Mouse (Mus musculus) olfactory bulb, adult 2 months (tissue): ENCODE measurements around the gene Nrn1. TPM values are rescaled to one million over a fixed set of nuclear protein-coding genes. Genes with fewer than 3 reads are reported as not detected.
A peak's percentile ranks its signal among the peaks of the same experiment; 100 is the strongest.

Experiments
- H3K27ac ChIP-seq: fragments of 200-500 bp; 2 replicates; pipeline ENCODE4 v1.5.1; 2012; ENCODE audit warnings: low read depth, low read length; ENCODE audit not compliant: insufficient read depth
- H3K4me1 ChIP-seq: fragments of 200-500 bp; 2 replicates; pipeline ENCODE4 v1.6.1; 2012; ENCODE audit warnings: low read length; ENCODE audit not compliant: control insufficient read depth, insufficient read depth
- H3K4me3 ChIP-seq: fragments of 200-500 bp; 2 replicates; pipeline ENCODE4 v1.5.1; 2012; ENCODE audit warnings: mild to moderate bottlenecking, low read depth, low read length, moderate library complexity; ENCODE audit not compliant: insufficient read depth
- CTCF ChIP-seq: fragments of 200-500 bp; IDR thresholded peaks from 2 replicates; pipeline ENCODE4 v1.5.1; 2012; ENCODE audit warnings: low read depth, mild to moderate bottlenecking, low read length, moderate library complexity; ENCODE audit not compliant: insufficient read depth
- POLR2A ChIP-seq: fragments of 200-500 bp; IDR thresholded peaks from 2 replicates; pipeline ENCODE4 v1.6.1; 2012; ENCODE audit warnings: mild to moderate bottlenecking, low read depth, low read length, moderate library complexity; ENCODE audit not compliant: insufficient read depth
- WGBS: fragments of 180-500 bp; shearing (Covaris S2); methylation state at CpG from one replicate; pipeline ENCODE4 v1.1.7; 2018; 5-methylcytosine and 5-hydroxymethylcytosine counted together
- polyA plus RNA-seq: library from polyadenylated mRNA; stranded (reverse); fragments of >200 nt; gene quantifications from 2 replicates; pipeline ENCODE4 v1.2.4, GENCODE M21; 2012; ENCODE audit warnings: low replicate concordance; ENCODE audit not compliant: missing spikeins, insufficient read depth, insufficient read length

Nrn1 gene
- polyA plus RNA-seq, 1 experiment, result not detected

DNA sequence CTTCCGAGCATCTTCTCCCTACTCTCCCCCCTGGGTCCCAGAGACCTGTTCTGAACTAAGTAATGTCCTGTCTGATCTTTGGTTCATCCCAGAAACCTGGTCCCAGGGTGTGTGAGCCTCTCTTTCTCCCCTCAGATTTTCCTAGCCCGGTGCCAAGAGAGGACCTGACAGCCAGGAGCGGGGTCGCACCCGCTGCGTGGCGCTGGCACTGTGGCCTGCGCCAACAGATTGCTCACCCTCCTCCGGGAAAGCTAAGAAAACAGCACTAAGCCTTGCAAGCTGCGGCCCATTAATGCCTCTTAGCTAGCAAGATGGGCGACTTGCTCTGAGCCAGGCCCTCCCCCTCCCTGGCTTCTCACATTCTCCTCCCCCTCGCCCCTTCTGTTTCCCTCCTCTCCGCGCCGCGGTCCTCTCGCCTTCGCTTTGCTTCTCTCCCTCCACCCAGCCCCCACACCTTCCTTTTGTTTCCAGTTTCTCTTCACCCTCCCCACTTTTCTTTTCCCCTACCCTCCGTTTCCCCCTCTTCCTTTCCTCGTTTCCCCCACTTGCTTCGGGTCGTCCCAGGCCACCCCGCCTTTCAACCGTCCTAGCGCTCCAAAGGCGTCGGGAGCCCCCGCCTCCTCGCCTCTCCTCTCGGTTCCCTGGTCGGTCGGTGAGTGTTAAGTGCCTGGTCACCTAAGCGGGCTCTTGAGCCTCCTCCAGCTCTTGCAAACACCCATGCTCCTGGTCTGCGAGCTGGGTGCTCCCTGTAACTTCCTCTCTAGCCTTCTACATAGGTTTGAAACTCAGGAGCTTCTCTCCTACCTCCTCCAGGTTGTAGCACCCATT, 7.8 kb downstream of the Nrn1 start:
- TF ChIP-seq CTCF (no peak), POLR2A (no peak)
- peaks cover 22% of the 10 kb centered on the region for H3K4me1 ChIP-seq
- no peak overlapping the region for H3K27ac ChIP-seq
- 3% methylated on average over 34 of the region's 34 CpGs for WGBS
- H3K4me3 ChIP-seq, result peak overlapping the region; percentile 17

DNA sequence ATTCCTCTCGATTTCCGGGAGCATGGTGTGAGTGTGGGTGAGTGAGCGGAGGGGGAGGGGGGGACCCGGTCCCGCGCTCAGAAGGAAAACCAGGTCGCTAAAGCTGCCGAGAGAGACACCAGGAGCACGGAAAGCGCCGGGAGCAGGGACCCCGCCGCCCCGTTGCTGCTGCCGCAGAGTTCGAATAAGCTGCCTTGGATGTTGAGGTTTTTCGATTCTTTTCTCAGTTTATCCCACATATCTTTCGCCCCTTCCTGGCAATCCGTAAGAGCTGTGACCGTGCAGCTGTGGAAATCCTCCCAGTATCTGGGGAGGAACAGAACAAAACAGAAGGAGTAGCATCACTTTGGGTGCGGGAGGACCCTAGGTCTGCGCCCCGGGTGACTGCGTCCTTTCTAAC, 8.4 kb downstream of the Nrn1 start:
- Histone ChIP-seq H3K4me1 (peaks cover 18% of the 10 kb centered on the region), H3K4me3 (no peak overlapping the region), H3K27ac (no peak overlapping the region)
- TF ChIP-seq POLR2A, result no peak
- 2% methylated on average over 24 of the region's 24 CpGs for WGBS

DNA sequence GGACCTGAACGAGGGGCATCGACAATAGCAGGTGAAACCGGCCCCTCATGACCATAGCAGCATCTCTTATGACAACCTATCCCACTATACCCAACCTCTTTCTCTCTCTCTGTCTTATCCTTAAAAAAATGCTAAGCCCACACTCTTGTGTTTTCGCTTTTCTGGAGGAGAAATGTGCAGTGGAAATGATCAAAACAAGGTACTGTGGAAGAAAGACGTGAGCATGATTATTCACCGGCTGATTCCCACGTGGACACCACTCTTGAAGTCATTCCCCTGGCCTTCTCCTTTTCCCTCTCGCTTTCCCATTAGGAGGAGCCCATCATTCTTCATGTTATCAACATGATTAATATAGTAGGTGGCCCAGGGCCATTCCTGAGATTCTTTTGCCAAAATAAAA, 9.1 kb downstream of the Nrn1 start:
- Histone ChIP-seq H3K27ac (no peak overlapping the region), H3K4me3 (no peak overlapping the region), H3K4me1 (peaks cover 15% of the 10 kb centered on the region)
- WGBS, result 6% methylated on average over 8 of the region's 8 CpGs
- TF ChIP-seq POLR2A (no peak), CTCF (no peak)

DNA sequence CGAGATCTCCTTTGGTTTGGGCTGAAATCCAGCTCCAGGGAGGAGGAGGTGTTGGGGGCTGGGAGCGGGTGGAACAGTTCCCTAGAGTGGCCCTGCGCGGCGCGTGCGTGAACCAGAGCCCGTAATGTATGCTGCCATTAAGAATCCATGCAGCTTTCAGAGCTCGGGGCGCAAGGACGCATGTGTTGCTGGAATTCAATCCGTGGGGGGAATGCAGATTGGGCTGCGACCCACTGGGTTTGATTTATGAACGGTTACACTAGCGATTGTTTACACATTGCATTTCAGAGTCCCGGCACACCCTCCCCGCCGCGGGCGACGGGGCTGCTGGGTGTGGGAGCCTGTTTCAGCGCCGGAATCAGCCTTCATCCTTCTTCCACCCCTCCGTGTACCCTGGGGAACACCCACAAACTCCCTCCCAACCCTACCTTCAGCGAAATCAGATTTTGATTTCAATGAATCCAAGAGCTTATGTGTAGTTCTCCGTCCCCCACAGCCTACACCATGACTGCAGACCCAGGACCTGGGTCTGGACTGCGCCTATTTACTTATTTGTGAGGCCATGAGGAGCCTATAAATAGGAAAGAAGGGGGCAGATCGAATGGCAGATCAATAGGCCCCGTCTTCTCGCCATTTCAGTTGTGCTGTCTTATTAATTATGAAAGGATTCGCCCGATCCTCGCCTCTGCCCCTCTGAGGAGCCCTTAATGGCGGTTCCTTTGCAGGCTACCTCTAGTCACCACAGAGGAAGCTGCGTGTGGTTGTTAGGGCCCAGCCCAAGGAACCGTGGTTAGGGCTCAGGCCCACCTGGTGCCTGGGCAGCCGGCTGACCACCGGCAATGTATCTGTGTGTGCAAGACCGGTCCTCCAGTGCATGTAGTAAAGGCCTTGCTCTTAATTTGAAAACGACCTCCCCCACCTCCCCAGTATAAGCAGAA, 10.1 kb downstream of the Nrn1 start:
- Histone ChIP-seq H3K4me1 (peaks cover 15% of the 10 kb centered on the region), H3K27ac (no peak overlapping the region), H3K4me3 (no peak overlapping the region)
- TF ChIP-seq CTCF (no peak), POLR2A (no peak)
- WGBS, result 6% methylated on average over 40 of the region's 40 CpGs

DNA sequence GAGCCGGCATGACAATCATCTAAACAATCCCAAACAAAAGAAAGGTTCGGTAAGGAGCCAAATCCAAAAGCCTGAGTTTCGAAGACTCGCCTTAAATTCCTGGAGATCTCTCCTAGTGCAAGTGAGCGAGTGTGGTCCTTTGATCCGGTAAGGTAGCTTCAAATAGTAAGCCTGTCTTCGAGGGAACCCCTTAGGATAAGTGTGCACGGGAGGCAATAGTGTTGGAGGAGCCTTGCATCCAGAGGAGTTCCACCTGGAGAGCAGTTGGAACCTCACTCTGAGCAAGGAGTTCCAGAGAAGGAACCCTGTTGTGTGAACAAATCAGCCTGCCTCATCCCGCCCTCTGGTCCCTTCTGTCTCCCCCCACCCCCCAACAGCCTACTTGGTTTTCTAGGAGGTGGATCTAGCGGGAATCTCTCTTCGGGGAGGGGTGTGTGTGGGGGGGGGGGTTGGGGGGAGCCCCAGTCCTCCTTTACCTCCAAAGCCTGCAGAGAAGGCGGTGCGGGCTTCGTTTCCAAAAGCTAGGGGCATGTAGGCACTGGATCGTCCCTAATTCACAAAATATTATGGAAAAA, 11.1 kb downstream of the Nrn1 start:
- no peak overlapping the region for H3K27ac ChIP-seq
- WGBS, result 12% methylated on average over 15 of the region's 15 CpGs
- TF ChIP-seq POLR2A (no peak), CTCF (no peak)
- no peak overlapping the region for H3K4me3 ChIP-seq
- peaks cover 15% of the 10 kb centered on the region for H3K4me1 ChIP-seq

DNA sequence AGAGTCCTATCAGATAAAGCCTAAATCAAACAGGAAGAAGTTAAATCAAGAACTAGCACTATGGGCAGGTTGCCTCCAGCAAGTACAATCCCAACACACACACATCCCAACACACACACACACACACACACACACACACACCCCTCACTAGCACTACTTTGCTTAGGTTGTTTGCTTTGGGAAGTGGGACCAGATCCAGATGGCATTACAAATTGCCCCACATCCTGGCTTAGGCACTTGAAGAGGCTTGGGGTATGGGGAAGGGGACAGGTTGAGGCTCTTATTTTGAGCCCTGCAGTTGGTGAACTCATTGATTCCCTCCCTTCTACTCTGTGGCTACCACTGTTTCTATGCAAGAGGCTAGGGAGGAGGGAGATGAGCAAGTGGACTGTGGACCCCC, 12.6 kb downstream of the Nrn1 start:
- TF ChIP-seq CTCF, result no peak
- no peak for TF ChIP-seq POLR2A
- no peak overlapping the region for H3K27ac ChIP-seq
- peaks cover 14% of the 10 kb centered on the region for H3K4me1 ChIP-seq
- H3K4me3 ChIP-seq, result no peak overlapping the region

DNA sequence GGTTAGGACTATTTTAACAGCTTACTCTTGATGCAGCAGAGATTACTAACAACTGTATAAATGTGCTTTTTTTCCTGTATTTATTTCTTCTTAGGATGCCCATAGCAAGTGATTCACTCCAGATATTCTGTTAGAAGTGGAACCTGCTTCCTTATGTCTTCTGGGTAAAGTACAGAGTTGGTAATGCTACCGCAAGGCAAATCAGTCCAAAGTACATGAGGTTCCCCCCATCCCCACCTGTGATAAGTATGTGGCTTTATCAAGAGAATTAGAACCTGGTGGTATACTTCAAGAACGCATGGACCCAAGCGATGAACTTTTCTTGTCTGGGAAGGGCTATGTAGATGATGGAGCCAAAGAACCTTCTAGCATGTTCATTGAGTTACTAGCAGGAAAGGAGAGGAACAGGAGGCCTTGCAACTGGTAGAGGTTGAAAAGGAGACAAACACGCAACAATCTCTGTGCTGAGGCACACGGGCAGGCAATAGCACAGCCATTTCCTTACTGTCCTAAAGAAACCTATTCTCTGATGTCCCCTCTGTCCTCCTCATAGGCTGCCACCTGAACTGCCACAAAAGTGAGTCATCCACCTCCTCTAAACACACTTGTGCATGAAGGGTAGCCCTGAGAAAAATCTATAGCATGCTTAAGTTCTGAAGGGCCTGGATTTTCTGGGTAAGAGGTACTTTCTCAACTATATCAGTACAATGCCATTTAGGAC, 14.5 kb downstream of the Nrn1 start:
- no peak overlapping the region for H3K27ac ChIP-seq
- no peak overlapping the region for H3K4me3 ChIP-seq
- H3K4me1 ChIP-seq, result peaks cover 5% of the 10 kb centered on the region; the same call in 1 of the 2 replicates
- TF ChIP-seq CTCF, result no peak
- no peak for TF ChIP-seq POLR2A
- whole genome bisulfite sequencing, result 95% methylated on average over 5 of the region's 5 CpGs

DNA sequence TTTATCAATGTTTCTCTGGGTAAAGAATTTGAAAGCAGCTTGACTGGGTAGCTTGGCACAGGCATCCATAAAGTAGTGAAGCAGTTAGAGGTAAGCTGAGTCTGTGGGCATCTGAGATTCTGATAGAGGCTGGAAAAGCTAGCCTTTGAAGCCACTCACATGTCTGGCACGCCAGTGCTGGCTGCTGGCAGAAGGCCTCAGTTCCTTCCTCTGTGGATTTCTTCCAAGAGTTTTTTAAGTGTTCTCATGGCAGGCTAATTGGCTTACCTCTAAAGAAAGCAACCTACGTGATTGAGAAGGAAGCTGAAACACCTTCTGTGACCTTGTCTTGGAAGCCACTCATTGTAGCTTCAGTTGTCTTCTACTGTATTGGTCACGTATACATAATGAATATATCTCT, 17.6 kb downstream of the Nrn1 start:
- Histone ChIP-seq H3K4me3 (no peak overlapping the region), H3K27ac (no peak overlapping the region), H3K4me1 (no peaks in the 10 kb centered on the region)
- 71% methylated on average over 3 of the region's 3 CpGs for WGBS
- TF ChIP-seq CTCF, result no peak
- TF ChIP-seq POLR2A, result no peak

DNA sequence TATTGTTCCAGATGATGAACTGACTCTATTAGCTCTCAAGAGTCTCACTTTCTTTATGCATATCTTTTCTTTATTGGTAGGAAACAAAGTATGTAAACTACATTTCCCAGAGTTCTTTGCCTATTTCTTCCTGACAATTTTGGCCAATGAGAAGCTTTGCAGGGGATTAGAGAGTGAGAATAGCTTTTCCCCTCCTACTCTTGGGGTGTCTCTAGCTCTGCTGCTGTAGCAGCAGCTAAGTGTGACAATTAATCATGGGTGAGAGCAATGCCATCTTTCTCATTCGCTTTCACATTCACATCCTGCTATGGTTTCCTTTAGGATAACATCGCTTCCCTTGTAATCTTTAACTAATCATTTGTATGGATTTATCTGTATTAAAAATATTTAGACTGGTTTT, 18.2 kb downstream of the Nrn1 start:
- H3K27ac ChIP-seq, result no peak overlapping the region
- 67% methylated on average over 2 of the region's 2 CpGs for WGBS
- TF ChIP-seq POLR2A, result no peak
- TF ChIP-seq CTCF, result no peak
- H3K4me3 ChIP-seq, result no peak overlapping the region
- no peaks in the 10 kb centered on the region for H3K4me1 ChIP-seq
